Mouse (Mus musculus) retina, postnatal 7 days (tissue): ENCODE data around the gene Nub1.

Experiments
- DNase-seq: peaks from one replicate; pipeline ENCODE4 v3.0.0-alpha.2; 2012; ENCODE audit warnings: low read depth, low spot score

Nub1 gene

GRCm38 (mm10) chr5:24696704-24697103, 11.4 kb downstream of the Nub1 start:
- no peak for DNase-seq

- DNase-seq: no peak
Measured at GRCm38 (mm10) chr5:24701271-24701670, 15.9 kb downstream of the Nub1 start.

- DNase-seq: no peak
Measured at GRCm38 (mm10) chr5:24704615-24705014, 19.3 kb downstream of the Nub1 start.

GRCm38 (mm10) chr5:24709962-24710361, 24.6 kb downstream of the Nub1 start:
- no peak for DNase-seq

GRCm38 (mm10) chr5:24711615-24712014, 26.3 kb downstream of the Nub1 start:
- no peak for DNase-seq

- DNase-seq: no peak
Measured at GRCm38 (mm10) chr5:24713199-24713598, 27.9 kb downstream of the Nub1 start.

- no peak for DNase-seq
Measured at GRCm38 (mm10) chr5:24713987-24714386, 28.7 kb downstream of the Nub1 start.

GRCm38 (mm10) chr5:24718076-24718475, 32.7 kb downstream of the Nub1 start:
- no peak for DNase-seq

- no peak for DNase-seq
Measured at GRCm38 (mm10) chr5:24719852-24720251, 34.5 kb downstream of the Nub1 start.

GRCm38 (mm10) chr5:24723527-24724269, 38.4 kb downstream of the Nub1 start:
- no peak for DNase-seq

- no peak for DNase-seq
Measured at GRCm38 (mm10) chr5:24724270-24724634, 38.9 kb downstream of the Nub1 start.

GRCm38 (mm10) chr5:24724805-24725204, 39.5 kb downstream of the Nub1 start:
- no peak for DNase-seq

- no peak for DNase-seq
Measured at GRCm38 (mm10) chr5:24725897-24726296, 40.6 kb downstream of the Nub1 start.

GRCm38 (mm10) chr5:24726901-24727836, 41.8 kb downstream of the Nub1 start:
- peak; percentile 29 for DNase-seq

- DNase-seq: no peak
Measured at GRCm38 (mm10) chr5:24729797-24730487, 44.6 kb downstream of the Nub1 start.

GRCm38 (mm10) chr5:24730488-24730871, 45.1 kb downstream of the Nub1 start, which contains the start of gene Wdr86:
TSS of gene Wdr86 (minus strand) at chr5:24730727.
- DNase-seq: no peak

GRCm38 (mm10) chr5:24730986-24731385, 45.7 kb downstream of the Nub1 start:
- no peak for DNase-seq

GRCm38 (mm10) chr5:24733134-24733533, 47.8 kb downstream of the Nub1 start:
- no peak for DNase-seq

GRCm38 (mm10) chr5:24733771-24734426, 48.6 kb downstream of the Nub1 start:
- no peak for DNase-seq

- DNase-seq: no peak
Measured at GRCm38 (mm10) chr5:24737595-24737994, 52.3 kb downstream of the Nub1 start.

GRCm38 (mm10) chr5:24738517-24738916, 53.2 kb downstream of the Nub1 start:
- no peak for DNase-seq
